Mouse (Mus musculus) thymus, postnatal 4 days (tissue): Measurements from ENCODE around the gene Nyap1.

ENCODE experiments used
- DNase-seq: peaks from one replicate; pipeline ENCODE4 v3.0.0; 2021

Nyap1 gene

DNA sequence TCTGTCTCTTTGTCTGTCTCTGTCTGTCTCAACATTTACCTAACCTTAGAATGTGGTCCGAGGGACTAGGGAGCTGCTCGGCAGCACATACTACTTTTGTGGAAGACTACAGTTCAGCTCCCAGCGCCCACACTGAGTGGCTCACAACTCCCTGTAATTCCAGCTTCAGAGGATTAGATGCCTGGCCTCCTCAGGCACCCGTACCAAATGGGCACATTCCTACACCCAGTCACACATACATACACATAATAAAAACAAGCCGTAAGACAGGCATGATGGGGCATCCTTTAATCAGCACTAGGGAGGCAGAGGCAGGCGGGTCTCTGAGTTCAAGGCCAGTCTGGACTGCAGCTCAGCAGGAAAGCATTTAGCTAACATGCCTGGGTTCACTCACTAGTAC lies 1.4 kb upstream of the Nyap1 start:
- no peak for DNase-seq

DNA sequence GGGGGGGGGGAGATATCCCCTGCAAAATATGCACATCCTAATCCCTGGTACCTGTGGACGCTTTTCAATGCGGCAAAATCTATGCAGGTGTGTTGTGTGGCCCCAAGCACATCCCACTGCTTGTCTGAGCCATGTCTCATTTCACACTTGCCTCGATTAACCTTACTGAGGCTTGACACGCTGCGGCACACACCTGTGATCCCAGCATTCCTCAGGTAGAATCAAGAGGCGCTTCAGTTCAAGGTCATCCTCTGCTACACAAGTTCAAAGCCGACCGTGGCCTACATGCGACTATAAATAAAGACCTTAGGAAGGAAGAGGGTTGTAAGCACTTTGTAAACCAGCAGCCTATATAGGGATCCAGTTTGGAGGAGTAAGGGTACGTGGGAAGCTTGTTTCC lies 641 bp upstream of the Nyap1 start:
- DNase-seq, result no peak

GRCm38 (mm10) chr5:137740506-137740905 lies 901 bp downstream of the Nyap1 start:
- peak; percentile 47 for DNase-seq

- DNase-seq, result peak; percentile 56
Observed at GRCm38 (mm10) chr5:137739471-137739870, 1.9 kb downstream of the Nyap1 start.

DNA sequence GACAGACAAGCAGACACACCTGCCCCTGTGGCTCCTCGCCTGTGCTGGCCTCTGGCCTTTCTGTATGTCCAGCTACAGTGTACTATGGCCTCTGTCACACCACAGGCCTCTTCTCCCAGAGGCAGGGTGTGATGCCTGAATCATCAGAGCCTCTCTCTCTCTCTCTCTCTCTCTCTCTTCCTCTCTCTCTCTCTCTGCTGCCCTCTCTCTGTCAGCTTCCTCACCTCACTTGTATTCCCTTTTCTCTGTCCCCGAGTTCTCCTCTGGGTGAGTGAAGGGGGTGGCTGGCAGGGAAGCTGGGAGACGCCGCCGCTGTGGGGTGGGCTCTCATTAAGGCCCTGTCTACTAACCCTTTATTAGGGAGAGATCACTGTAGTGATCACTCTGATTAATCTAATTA lies 2.9 kb downstream of the Nyap1 start:
- peak; percentile 57 for DNase-seq

DNA sequence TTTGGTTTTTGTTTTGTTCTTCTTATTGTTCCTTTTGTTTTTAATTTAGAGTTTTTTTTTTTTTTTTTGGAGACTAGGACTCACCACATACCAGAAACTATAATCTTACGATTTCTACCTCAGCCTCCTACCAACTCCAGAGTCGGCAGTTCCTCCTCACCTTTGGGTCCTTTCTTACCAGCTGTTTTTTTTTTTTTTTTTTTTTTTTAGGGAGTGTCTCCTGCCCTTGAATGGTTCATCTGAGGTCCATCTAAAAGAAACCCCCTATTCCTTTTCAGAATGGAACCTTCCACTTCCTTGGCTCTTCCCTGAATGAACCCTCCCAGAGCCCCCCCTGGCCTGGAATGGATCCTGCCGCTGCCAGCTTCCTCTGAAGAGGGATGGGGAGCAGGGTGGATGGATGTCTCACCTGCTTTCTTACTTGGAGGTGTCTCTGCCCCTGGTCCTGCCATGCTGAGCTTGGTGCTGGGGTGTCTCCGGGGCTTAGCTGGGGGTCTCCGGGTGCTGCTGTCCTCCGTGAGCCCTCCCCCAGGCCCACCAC lies 3.9 kb downstream of the Nyap1 start:
- no peak for DNase-seq

DNA sequence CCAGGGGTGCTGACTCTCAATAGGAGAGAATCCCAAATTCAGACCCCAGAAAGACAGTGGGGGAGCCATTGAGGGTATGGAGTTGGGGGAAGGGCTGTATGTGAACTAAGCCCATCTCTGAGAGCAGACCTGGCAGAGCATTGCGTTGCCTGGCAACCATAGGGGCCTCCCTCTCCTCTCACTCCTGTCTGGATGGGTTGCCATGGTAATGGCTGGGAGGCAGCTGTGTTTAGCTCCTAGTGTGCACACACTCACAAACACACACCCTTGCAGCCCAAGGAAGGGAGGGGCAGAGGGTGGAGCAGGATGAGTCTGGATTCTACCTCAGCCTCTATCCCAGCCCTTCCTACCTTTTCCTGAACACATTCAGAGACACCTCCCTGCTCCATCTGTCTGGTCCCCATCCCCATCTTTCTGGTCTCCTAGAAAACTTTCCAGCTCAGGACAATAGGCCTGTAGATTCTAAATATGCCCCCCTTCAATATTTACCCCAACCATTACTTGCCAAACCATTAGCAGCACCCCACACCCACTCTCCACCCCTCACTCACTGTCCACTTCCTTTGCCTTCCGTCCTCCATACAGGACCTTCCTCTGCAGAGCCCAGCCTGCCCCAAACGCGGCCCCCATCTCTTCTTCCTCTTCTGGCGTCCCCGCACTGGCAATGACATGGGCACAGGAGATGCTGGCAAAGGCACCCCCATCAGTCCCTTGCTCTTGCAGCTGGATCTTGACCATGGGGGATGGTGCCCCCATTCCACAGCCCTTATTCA lies 6.9 kb downstream of the Nyap1 start:
- no peak for DNase-seq

DNA sequence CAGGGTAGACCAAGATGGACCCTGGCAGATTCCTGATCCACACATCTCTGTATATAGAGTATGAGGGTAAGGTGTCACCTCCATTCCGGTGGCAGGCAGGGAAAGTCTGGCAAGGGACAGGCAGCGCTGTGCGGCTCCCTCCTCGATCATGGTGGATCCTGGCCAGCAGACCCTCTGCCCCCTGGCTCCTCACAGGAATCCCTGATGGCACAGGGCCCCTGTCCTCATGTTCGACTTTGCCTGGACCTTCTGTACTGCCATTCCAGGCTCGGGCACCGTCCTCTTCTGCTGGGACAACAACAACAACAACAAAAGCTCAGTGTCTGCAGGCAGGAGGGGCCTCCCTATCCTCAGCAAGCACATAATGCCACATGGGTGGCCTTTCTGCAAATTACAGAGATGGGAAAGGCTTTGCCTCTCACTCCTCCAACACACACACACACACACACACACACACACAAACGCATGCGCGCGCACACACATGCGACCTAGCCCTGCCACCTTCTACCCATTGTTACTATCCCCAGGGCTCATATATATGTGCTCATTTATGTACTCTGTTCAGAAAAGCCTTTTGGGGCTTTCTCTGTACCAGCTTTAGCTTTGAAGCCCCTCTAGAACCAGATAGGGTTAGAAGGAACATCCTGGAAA lies 7.6 kb downstream of the Nyap1 start:
- no peak for DNase-seq

DNA sequence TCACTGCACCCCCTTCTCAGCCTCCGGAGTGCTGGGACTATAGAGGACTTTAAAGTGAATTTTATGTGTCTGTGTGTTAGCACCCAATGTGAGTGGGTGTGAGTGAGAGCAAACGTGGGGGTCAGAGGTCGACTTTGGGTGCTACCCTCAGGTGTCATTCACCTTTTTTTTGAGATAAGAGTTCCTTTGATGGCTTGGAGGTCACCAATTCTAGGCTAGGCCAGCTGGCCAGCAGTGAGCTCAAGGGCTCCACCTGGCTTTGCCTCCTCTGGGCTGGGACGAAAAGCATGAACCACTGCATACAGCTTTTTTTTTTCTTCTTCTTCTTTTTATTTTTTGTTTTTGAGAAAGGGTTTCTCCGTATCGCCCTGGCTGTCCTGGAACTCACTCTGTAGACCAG lies 14.6 kb downstream of the Nyap1 start:
- no peak for DNase-seq

- DNase-seq, result no peak
Observed at GRCm38 (mm10) chr5:137723840-137724239, 17.6 kb downstream of the Nyap1 start.

DNA sequence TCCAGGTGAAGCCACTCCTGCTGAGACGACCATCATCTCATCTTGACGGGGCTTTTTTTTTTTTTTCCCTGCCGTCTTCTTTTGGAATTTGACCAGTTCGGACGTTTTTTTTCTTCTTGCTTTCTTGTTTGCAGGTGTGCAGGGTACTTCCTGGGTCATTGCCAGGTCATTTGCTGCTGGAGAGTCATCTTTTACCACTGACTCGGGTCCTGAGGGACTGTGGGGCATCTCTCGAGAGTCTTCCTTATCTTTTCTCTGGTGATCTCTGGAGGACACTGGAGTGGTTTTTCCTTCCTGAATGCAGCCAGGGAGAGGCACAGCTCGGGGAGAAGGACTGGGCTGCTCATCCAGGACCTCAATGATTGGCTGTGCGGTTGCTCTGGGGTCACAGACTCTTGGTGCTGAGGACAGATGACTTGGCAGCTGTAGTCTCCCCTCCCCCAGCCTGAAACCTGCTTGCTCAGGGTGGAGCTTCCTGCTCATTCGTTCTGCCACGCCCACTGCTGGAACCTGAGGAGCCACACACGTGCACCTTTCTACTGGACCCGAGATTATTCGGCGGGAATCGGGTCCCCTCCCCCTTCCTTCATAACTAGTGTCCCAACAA lies 20.7 kb downstream of the Nyap1 start:
- peak; percentile 80 for DNase-seq

GRCm38 (mm10) chr5:137719088-137719487 lies 22.3 kb downstream of the Nyap1 start:
- DNase-seq, result no peak

DNA sequence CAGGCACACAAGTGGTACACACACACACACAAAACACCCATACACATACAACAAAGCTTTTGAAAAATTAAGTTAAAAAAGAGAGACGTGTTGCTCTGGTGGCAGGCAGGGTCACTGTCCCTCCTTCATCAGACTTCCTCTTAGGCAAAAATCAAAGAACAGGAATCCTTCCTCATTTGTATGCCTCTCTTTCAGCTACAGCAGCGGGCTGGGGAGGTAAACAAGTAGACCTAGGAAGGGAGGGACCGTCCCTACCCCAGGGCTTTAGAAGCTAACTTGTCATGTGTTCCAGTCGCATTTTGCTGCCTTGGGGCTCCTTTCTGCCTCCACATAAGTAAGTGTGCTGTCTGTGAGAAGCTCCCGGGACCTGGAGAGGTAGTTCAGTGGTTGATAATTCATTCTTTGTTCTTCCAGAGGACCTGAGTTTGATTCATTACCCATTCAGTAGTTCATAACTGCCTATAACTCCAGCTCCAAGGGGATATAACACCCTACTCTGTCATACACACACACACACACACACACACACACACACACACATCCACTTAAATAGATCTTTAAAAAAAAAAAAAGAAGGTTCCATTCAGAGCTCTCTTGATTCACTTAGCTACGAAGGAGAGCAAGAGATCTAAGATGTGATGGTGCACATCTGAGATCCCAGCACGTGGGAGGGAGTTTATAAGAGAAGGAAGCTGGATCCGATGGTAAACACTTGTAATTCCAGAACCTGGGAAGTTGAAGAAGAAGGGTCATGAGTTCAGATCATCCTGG lies 23.2 kb downstream of the Nyap1 start:
- DNase-seq, result no peak

GRCm38 (mm10) chr5:137715685-137716084 lies 25.7 kb downstream of the Nyap1 start:
- DNase-seq, result no peak

GRCm38 (mm10) chr5:137713454-137713853 lies 28.0 kb downstream of the Nyap1 start:
- no peak for DNase-seq

DNA sequence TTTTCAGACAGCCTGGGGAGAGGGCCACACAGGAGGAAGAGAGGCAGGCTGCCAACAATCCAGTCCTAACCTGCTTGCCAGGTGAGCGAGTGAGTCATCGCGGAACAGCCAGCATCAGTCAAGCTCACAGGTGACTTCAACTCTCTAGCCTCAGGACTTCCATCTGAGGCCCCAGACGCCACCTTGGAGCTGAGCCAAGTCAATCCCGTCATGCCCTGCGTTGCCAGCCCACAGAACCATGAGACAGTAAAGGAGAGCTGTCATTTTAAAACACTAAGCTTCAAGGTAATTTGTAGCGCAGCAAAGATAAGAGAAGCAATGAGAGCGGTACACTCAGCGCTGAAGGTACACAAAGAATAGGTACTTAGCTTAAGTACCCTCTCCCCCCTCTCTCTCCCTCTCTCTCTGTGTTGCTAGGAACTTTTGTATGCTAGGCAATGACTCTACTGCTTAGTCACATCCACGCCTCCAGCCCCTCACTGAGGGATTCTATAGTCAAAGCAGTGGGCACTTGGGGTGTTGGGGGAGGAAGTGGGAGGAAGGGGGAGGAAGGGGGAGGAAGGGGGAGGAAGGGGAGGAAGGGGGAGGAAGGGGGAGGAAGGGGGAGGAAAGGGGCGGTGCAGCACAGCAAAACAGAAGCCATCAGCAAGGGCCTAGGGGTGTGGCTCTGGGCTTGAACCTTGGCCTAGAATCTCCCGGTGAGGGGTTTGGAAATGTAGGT lies 34.3 kb downstream of the Nyap1 start:
- peak; percentile 85 for DNase-seq

- DNase-seq, result peak; percentile 64
Observed at GRCm38 (mm10) chr5:137705242-137705641, 36.2 kb downstream of the Nyap1 start.

- DNase-seq, result no peak
Observed at GRCm38 (mm10) chr5:137699850-137700249, 41.6 kb downstream of the Nyap1 start.

DNA sequence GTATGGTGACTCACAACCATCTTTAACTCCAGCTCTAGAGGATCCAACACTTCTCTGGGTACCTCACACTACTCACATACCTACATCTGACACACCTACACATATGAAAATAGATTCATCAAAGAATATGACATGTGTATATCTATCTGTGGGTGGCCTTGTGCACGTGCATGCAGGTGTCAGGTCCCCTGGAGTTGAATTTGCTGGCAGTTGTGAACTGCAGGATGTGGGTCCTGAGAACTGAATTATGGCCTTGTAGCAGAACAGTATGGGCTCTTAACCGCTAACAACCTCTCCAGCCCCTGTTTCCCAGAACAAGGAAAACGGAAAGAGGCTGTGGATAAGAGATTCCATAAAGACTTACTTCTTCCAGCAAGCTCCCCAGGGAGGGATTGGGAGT lies 42.3 kb downstream of the Nyap1 start:
- DNase-seq, result peak; percentile 45

- DNase-seq, result no peak
Observed at GRCm38 (mm10) chr5:137695930-137696329, 45.5 kb downstream of the Nyap1 start.

- no peak for DNase-seq
Observed at GRCm38 (mm10) chr5:137694796-137695195, 46.6 kb downstream of the Nyap1 start.

DNA sequence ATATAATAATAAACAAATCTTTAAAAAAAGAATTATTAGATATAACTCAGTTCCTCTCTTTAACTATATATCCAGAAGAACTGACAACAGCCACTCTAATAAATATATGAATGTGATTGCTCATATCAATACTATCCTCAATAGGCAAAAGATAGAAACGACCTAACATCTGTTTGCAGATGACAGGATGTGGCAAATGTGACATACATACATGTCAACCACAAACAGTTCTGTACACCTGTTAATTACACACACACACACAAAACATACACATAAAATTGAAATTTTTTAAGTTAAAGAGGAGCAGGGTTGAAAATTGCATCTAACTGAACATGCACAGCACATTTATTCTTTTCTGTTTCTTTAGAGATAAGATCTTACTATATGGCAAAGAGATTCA lies 49.5 kb downstream of the Nyap1 start:
- DNase-seq, result no peak
